Mouse (Mus musculus) heart, embryonic 15.5 days (tissue): ENCODE measurements around the gene Guca2b. TPM values are rescaled to one million over a fixed set of nuclear protein-coding genes. Genes with fewer than 3 reads are reported as not detected.
A peak's percentile ranks its signal among the peaks of the same experiment; 100 is the strongest.
"Not testable (repeated sequence)": the region's sequence is repeated elsewhere in the genome, so short reads cannot be mapped to it uniquely, and the experiment has no call there.

ENCODE experiments used
- ATAC-seq: fragments of 200-750 bp; cut with Nextera tagmentation; replicated peaks from 2 replicates; pipeline ENCODE4 v1.8.0; 2017; ENCODE audit warnings: low read depth, moderate TSS enrichment; ENCODE audit not compliant: insufficient number of reproducible peaks, insufficient read depth, low FRiP score
- H3K27ac ChIP-seq: fragments of 300-500 bp; sonication (generic); 2 replicates; pipeline ENCODE4 v1.5.1; 2015; ENCODE audit warnings: mild to moderate bottlenecking, inconsistent platforms
- H3K27me3 ChIP-seq: fragments of 300-500 bp; sonication (generic); 2 replicates; pipeline ENCODE4 v1.6.1; 2015; ENCODE audit warnings: inconsistent platforms
- H3K36me3 ChIP-seq: fragments of 300-500 bp; sonication (generic); 2 replicates; pipeline ENCODE4 v1.6.1; 2015; ENCODE audit warnings: mild to moderate bottlenecking, inconsistent platforms
- H3K4me1 ChIP-seq: fragments of 300-500 bp; sonication (generic); replicated peaks from 2 replicates; pipeline ENCODE4 v1.6.1; 2015; ENCODE audit warnings: inconsistent platforms
- H3K4me2 ChIP-seq: fragments of 300-500 bp; sonication (generic); 2 replicates; pipeline ENCODE4 v1.6.1; 2015; ENCODE audit warnings: inconsistent platforms, mild to moderate bottlenecking, moderate library complexity
- H3K4me3 ChIP-seq: fragments of 300-500 bp; sonication (generic); 2 replicates; pipeline ENCODE4 v1.5.1; 2015; ENCODE audit warnings: mild to moderate bottlenecking, inconsistent platforms
- H3K9ac ChIP-seq: fragments of 300-500 bp; sonication (generic); 2 replicates; pipeline ENCODE4 v1.6.1; 2015; ENCODE audit warnings: mild to moderate bottlenecking, inconsistent platforms
- H3K9me3 ChIP-seq: fragments of 300-500 bp; sonication (generic); replicated peaks from 2 replicates; pipeline ENCODE4 v1.6.1; 2016; ENCODE audit warnings: inconsistent platforms
- WGBS: fragments of 180-500 bp; shearing (Covaris S2); methylation state at CpG from one replicate; pipeline ENCODE4 v1.1.7; 2015; ENCODE audit warnings: mixed read lengths; 5-methylcytosine and 5-hydroxymethylcytosine counted together
- polyA plus RNA-seq: library from polyadenylated mRNA; unstranded; fragments of >200 nt; fragmentation: Nextera tagmentation; extraction: Ambion mirVana; gene quantifications from 2 replicates; pipeline ENCODE4 v1.2.1, GENCODE M21; 2015

The Guca2b gene
- polyA plus RNA-seq, 1 experiment from 2014 or later = not detected

DNA sequence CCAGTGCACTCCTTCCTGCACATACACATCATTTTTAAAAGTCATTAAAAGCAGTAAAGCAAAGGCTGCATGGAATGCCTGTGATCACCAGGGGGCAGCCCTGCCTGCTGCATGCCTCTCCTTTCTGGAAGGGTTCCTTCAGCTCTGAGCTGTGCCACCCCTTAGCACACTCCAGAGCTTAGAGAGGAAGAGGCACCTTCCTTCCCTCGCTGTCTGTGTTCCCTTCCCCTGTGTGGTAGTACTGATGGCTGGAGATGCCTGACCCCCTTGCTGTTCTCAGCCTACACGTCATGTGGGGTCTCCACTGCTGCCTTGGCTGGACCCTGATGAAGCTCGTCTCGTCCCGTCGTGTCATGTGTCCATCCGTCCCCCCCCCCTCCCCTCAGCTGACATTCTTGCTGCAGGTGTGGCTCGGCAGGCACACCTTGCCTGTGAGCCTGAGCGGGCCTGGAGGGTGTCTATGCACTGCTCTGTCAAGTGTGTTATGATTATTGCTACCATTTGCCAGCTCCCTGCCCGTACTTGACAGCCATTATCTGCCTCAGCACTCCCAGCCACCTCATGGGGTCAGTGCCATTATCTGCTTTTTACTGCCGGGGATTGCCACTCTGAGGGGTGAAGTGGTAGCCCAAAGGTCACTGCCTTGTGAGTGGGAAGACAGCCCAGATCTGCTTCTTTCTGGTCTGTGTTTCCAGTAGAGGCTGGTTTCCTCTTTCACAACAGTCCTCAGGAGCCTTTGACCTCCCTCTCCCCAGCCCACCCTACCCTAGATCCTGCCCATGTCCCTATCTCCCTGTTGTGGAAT, 27.4 kb downstream of the Guca2b start:
- Histone ChIP-seq H3K4me2 (0 out of 2 replicates have a peak overlapping the region, but pooled peaks have one; percentile 6), H3K27ac (peak overlapping the region; percentile 74), H3K9ac (peak overlapping the region; percentile 40; the same call in 1 of the 2 replicates), H3K36me3 (peaks cover 11% of the 10 kb centered on the region), H3K9me3 (no peaks in the 10 kb centered on the region), H3K4me1 (peaks cover 67% of the 10 kb centered on the region), H3K27me3 (no peaks in the 10 kb centered on the region), H3K4me3 (no peak overlapping the region)
- 32% methylated on average over 11 of the region's 11 CpGs for WGBS
- peak; percentile 19; the same call in 1 of the 2 replicates for ATAC-seq

DNA sequence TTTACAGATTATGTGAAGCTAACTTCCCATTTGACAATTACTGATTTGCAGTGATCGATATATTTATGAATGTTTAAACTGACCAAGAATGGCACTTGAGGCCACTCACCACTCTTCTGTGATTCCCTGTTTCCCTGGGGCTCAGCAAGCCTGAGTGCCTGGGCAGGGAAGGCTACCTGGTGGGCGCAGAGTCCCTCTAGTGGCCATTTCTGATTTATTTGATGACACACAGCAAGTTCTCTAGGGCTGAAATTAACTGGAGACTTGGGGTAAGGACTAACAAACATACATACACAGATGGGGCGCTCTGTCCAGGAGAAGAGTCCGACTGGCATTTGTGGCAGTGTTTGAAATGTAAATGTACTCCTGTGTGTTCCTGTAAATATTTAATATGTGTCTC, 30.4 kb downstream of the Guca2b start:
- H3K27me3 ChIP-seq, H3K4me2 ChIP-seq, H3K4me3 ChIP-seq, H3K9me3 ChIP-seq, ATAC-seq, H3K9ac ChIP-seq: not testable (repeated sequence)
- Histone ChIP-seq H3K27ac (peak overlapping the region; percentile 67; the same call in 1 of the 2 replicates), H3K4me1 (peaks cover 40% of the 10 kb centered on the region), H3K36me3 (peaks cover 21% of the 10 kb centered on the region)
- 66% methylated on average over 4 of the region's 4 CpGs for WGBS

DNA sequence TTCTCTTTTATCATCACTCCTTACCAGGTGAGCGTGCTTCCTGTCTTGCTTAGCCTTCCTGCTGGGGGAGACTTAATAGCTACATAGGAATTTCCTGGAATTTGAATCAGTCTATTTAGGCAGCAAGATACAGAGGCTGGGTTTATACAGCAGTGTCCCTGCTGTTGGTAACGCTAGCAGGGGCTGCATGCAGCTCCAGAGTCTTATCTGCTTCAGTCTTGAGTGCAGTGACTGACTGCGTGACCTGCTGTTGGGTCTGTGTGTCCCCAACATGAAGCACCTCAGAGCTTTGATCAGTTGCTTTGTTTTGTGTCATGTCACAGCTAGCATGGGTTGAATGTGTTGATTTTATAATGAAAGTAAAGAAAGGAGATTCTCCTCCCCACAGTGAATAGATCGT, 31.4 kb downstream of the Guca2b start:
- 46% methylated on average over 4 of the region's 4 CpGs for WGBS
- Histone ChIP-seq H3K27ac (peak overlapping the region; percentile 67), H3K36me3 (peaks cover 30% of the 10 kb centered on the region)

DNA sequence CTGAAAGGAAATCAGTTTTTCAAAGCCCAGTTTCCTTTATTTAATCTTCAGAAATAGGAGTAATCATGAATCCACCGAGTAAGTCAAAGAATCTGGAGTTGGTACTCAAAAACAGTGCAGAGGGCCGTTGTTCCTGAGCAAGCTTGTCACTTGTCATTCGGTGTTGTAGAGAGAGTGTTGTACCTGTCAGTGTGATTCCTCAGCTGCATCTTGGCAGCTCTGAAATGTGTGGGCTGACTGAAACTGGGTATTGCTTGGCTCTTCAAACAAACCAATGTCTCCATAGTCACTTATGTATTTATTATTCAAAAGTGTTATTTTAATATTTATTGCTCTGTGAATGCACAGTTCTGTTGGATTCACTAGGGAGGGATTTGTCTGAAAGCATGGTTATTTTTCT, 31.9 kb downstream of the Guca2b start:
- Histone ChIP-seq H3K9ac (no peak overlapping the region), H3K4me1 (peaks cover 26% of the 10 kb centered on the region), H3K27ac (peak overlapping the region; percentile 67), H3K9me3 (no peaks in the 10 kb centered on the region), H3K4me2 (no peak overlapping the region), H3K36me3 (peaks cover 30% of the 10 kb centered on the region), H3K27me3 (no peaks in the 10 kb centered on the region), H3K4me3 (no peak overlapping the region)
- WGBS = 41% methylated on average over 3 of the region's 3 CpGs
- ATAC-seq = no peak

More for the DNA sequence above, 31.4 kb downstream of the Guca2b start:
- Histone ChIP-seq H3K9me3 (no peaks in the 10 kb centered on the region), H3K9ac (no peak overlapping the region), H3K4me3 (no peak overlapping the region), H3K4me1 (peaks cover 30% of the 10 kb centered on the region), H3K27me3 (no peaks in the 10 kb centered on the region), H3K4me2 (no peak overlapping the region)
- peak; percentile 48; the same call in 1 of the 2 replicates for ATAC-seq

DNA sequence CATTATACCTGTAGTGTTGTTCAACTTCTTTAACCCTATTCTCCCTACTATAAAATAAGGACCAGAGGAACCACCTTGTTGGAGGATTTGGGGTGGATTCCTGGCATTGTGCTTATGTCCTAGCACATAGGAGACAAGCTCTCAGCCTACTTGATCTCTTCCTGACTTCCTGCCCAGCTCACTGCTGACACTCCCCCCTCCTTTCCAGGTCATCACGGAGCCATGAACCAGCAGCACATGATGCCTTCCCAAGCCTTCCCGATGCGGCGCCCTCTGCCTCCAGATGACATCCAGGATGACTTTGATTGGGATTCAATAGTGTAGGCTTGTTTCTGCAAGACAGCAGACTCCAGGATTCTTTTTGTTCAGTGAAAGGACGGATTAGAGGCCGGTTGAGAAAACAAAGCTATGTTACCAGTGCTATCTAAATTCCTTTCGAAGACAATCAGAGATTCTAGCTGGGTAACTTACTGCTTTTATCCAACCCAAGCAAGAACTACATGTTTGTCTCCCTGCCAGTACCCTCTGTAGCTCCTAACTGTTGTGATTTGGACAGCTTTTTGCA, 32.6 kb downstream of the Guca2b start:
- Histone ChIP-seq H3K9ac (no peak overlapping the region), H3K4me2 (no peak overlapping the region), H3K27me3 (no peaks in the 10 kb centered on the region), H3K9me3 (no peaks in the 10 kb centered on the region), H3K4me1 (peaks cover 18% of the 10 kb centered on the region), H3K4me3 (no peak overlapping the region), H3K36me3 (peaks cover 30% of the 10 kb centered on the region), H3K27ac (peak overlapping the region; percentile 13)
- ATAC-seq = no peak
- WGBS = 47% methylated on average over 7 of the region's 7 CpGs

DNA sequence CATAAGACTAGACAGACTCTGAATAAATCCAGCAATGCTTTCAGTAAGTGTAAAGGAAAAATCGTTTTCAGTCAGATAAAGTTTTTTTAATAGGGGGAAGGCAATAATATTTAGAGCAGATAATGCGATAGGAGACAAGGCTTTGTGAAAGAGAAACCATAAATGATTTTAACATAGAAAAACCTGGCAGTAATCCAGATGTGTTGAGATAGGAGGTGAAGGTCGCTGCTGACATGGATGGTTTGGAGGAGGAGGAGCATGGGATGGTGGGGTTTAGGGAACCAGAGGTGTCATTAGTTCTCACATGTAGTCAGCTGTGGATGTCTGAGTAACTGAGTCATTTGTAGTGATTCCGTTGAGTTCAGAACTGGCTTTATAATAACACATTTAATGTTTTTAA, 44.0 kb downstream of the Guca2b start:
- H3K36me3 ChIP-seq = peaks cover 9% of the 10 kb centered on the region
- H3K27me3 ChIP-seq = no peaks in the 10 kb centered on the region
- H3K27ac ChIP-seq = no peak overlapping the region
- no peak overlapping the region for H3K4me3 ChIP-seq
- WGBS = 46% methylated on average over 4 of the region's 4 CpGs
- H3K9me3 ChIP-seq = no peaks in the 10 kb centered on the region
- H3K9ac ChIP-seq = no peak overlapping the region
- H3K4me1 ChIP-seq = peaks cover 14% of the 10 kb centered on the region
- ATAC-seq = no peak
- no peak overlapping the region for H3K4me2 ChIP-seq

DNA sequence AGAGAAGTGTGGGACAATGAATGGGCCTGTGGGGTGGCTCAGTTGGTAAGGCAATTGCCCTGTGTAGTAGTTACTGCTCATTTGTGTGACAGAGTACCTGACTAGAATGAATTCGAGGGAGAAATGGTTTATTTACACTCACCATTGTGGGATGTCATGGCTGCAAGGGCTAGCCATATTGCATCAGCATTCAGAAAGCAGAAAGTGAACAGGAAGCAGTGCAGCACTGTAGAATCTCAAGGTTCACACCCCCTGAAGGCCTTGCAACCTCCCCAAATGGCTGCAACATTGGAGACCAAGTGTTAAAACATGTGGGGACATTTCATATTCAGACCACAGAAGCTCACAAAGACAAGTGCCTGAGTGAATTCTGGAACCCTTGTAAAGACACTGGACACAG, 44.7 kb downstream of the Guca2b start:
- ATAC-seq = no peak
- Histone ChIP-seq H3K4me1 (peaks cover 18% of the 10 kb centered on the region), H3K9ac (no peak overlapping the region), H3K27ac (0 out of 2 replicates have a peak overlapping the region, but pooled peaks have one; percentile 0), H3K4me3 (no peak overlapping the region), H3K27me3 (no peaks in the 10 kb centered on the region), H3K9me3 (no peaks in the 10 kb centered on the region), H3K4me2 (no peak overlapping the region), H3K36me3 (0 out of 2 replicates have a peak, but pooled peaks cover 6% of the 10 kb centered on the region)
- WGBS = 57% methylated on average over 1 of the region's 1 CpGs

DNA sequence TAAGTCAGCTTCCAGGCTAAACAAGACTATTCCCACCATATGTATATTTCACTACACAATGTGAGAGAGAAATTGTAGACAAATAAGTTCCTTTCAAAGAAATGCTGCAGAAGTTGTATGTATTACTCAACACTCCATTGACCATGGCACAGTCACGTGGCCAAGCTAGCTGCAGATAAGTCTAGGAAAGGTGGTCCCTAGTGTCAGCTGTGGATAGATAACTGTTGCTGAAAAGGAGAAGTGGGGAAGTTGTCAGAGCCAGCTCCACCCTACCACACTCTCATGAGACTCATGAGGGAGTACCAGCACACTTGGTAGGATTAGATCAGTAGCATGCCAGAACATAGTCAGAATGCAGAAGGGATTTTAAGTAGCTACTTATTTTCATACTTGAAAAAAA, 49.3 kb downstream of the Guca2b start:
- H3K9me3 ChIP-seq = no peaks in the 10 kb centered on the region
- WGBS = 21% methylated on average over 1 of the region's 1 CpGs
- no peak overlapping the region for H3K4me2 ChIP-seq
- H3K36me3 ChIP-seq = peaks cover 11% of the 10 kb centered on the region; the same call in 1 of the 2 replicates
- no peak overlapping the region for H3K9ac ChIP-seq
- H3K4me1 ChIP-seq = peaks cover 13% of the 10 kb centered on the region
- H3K27me3 ChIP-seq = no peaks in the 10 kb centered on the region
- no peak for ATAC-seq
- no peak overlapping the region for H3K4me3 ChIP-seq
- H3K27ac ChIP-seq = no peak overlapping the region

Other genes with a start within 250 kb of the Guca2b start
- 2.7 and 3.2 TPM in 2 replicates for gene Ccdc30, start 243.4 kb downstream of the Guca2b start, polyA plus RNA-seq
- 27.0 and 28.8 TPM in 2 replicates for gene Ppcs, start 236.5 kb downstream of the Guca2b start, polyA plus RNA-seq
- gene Zmynd12, start 236.1 kb downstream of the Guca2b start, polyA plus RNA-seq = 0.15 and 0.28 TPM in 2 replicates
- 4.1 and 4.2 TPM in 2 replicates for gene Rimkla, start 166.3 kb downstream of the Guca2b start, polyA plus RNA-seq
- 20.6 and 21.8 TPM in 2 replicates for gene Foxj3, start 122.0 kb downstream of the Guca2b start, polyA plus RNA-seq
- gene Frg2f1, start 119.4 kb downstream of the Guca2b start, polyA plus RNA-seq = 3.3 and 4.3 TPM in 2 replicates
- not detected in 2 replicates for gene Guca2a, start 21.2 kb downstream of the Guca2b start, polyA plus RNA-seq
- gene Hivep3, start 74.8 kb upstream of the Guca2b start, polyA plus RNA-seq = 6.7 and 8.9 TPM in 2 replicates